Mouse (Mus musculus): ENCODE measurements around the gene Mettl15. TPM values are rescaled to one million over a fixed set of nuclear protein-coding genes. Genes with fewer than 3 reads are reported as not detected.
"Not testable (repeated sequence)": the region's sequence is repeated elsewhere in the genome, so short reads cannot be mapped to it uniquely, and the experiment has no call there.

The Mettl15 gene
- total RNA-seq (2021), result 1 to 10 TPM; 3.6 to 5.5 TPM

DNA sequence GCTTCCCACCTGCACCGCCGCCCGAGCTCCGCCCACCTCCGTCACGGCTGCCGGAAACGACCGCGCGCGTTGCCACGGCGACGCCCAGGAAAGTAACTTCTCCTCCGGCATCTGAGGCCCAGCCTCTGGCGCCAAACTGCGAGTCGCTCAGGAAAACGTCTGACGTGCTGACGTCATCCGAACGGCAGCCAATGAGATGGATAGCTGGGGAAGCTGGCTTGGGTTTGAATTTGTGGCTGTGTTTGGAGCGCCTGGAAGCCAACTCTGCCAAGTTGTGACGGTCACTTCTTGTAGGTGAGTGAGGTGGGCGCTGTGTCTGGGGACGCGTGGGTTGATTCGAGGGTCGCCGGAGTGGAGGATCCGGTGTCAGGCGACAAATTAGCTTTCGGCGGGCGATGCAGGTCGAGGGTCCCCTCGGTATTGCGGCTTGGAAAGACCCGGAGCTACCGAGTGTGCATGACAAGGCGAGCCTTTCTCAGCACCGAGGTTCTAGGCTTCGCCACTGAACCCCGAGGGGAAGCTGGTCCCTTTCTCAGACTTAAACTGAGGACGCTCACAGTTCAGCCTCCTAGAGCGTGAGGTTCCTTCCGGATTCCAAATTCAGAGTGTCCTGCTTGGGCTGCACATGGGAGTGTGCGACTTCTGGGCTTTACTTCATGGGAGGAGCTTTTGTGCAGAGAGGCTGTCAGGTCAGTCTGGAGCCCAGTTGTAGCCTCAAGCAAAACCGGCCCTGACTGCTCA lies at the start of gene Mettl15, which contains the start of gene Kif18a:
Mettl15 (minus strand) TSS at position 149 of the 741 bp plus-strand sequence.
Kif18a (plus strand) TSS at position 139 of the 741 bp plus-strand sequence.
- intact Hi-C loops (cut with DNase I), result no loop called here
- DNase-seq (ENCODE audit: low spot score in 2 of 2), result peak; percentile 97 to 99

DNA sequence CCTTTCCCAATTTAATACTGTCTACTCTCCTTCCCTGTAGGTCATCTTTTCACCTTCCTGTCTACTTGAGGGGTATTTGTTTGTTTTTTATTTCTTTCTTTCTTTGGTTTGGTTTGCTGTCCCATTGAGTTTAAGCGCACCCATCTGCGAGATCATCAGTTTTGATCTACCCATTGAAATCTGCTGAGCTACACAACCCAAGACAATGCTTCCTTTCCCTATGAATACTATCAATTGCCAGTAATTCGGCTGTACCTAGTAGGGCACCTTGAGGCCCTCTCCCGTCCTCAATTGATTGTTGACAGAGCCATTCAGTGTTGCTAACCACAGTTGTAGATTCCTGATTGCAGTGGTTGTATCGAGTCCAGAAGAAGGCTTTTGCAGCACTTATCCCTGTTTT lies 30.8 kb upstream of the Mettl15 start:
- intact Hi-C loops (cut with DNase I), result no loop called here

DNA sequence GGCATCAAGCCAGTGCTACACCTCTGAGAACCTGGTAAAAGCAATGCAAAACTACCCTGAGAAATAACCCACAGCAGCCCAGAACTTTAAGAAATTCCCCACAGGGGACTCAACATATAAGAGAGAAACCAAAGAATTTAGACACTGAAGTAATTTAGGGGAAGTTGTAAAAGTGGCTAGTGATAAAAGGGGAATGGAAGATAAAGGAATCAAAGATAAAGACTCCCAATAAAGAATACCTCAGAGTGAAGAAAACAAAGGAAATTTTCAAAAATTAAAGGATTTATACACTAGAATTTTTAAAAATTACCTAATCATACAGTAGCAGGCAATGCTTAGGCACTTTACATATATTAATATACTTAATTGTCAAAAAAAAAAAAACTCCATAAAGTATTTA lies 23.1 kb upstream of the Mettl15 start:
- intact Hi-C loops (cut with DNase I), result no loop called here
- no peak for DNase-seq (ENCODE audit: low spot score in 2 of 2)

More for the DNA sequence above, 30.8 kb upstream of the Mettl15 start:
- DNase-seq (ENCODE audit: low spot score in 2 of 2), result no peak

GRCm38 (mm10) chr2:109302234-109302633 lies 21.7 kb upstream of the Mettl15 start:
- intact Hi-C loops (cut with DNase I), result no loop called here
- no peak for DNase-seq (ENCODE audit: low spot score in 2 of 2)

GRCm38 (mm10) chr2:109298160-109298559 lies 17.6 kb upstream of the Mettl15 start:
- no peak for DNase-seq (ENCODE audit: low spot score in 2 of 2)
- intact Hi-C loops (cut with DNase I), result no loop called here

DNA sequence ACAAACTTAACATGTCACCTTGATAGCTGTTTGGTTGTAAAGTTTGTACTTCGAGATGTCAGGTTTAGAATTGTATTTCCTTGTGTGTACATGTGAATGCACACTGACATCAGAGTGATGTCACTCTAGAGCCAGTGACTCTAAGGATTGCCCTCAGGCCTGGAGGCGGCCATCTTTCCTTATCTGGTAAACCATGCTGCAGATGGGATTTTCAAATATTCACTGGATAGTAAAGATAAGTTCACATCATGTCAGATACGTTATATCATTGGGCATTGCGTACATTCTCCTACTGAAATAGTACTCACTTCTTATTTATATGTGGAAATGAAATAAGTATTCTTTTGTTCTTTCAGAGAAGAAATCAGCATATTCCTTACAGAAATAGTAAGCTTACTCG lies 15.7 kb upstream of the Mettl15 start:
- no peak for DNase-seq (ENCODE audit: low spot score in 2 of 2)
- intact Hi-C loops (cut with DNase I), result no loop called here

- intact Hi-C loops (cut with DNase I), result no loop called here
Measured at GRCm38 (mm10) chr2:109289327-109289726, 8.8 kb upstream of the Mettl15 start.

GRCm38 (mm10) chr2:109284121-109284520 lies 3.6 kb upstream of the Mettl15 start:
- intact Hi-C loops (cut with DNase I), result no loop called here

More at GRCm38 (mm10) chr2:109289327-109289726, 8.8 kb upstream of the Mettl15 start:
- DNase-seq (ENCODE audit: low spot score in 2 of 2), result no peak

GRCm38 (mm10) chr2:109281341-109281690 lies 768 bp upstream of the Mettl15 start:
- no peak for DNase-seq (ENCODE audit: low spot score in 2 of 2)
- intact Hi-C loops (cut with DNase I), result no loop called here

More at GRCm38 (mm10) chr2:109284121-109284520, 3.6 kb upstream of the Mettl15 start:
- no peak for DNase-seq (ENCODE audit: low spot score in 2 of 2)

GRCm38 (mm10) chr2:109280272-109280599 lies 312 bp downstream of the Mettl15 start:
- DNase-seq (ENCODE audit: low spot score in 2 of 2), result no peak
- intact Hi-C loops (cut with DNase I), result no loop called here

- intact Hi-C loops (cut with DNase I), result loop anchor here (5.0 kb wide), 1 partner anchor 399 kb away; no protein-coding TSS in a partner anchor
- DNase-seq (ENCODE audit: low spot score in 2 of 2), result peak; percentile 12 to 32
Measured at GRCm38 (mm10) chr2:109278036-109278435, 2.5 kb downstream of the Mettl15 start.

GRCm38 (mm10) chr2:109277593-109277992 lies 3.0 kb downstream of the Mettl15 start:
- intact Hi-C loops (cut with DNase I), result loop anchor here (5.0 kb wide), 1 partner anchor 400 kb away; no protein-coding TSS in a partner anchor
- no peak for DNase-seq (ENCODE audit: low spot score in 2 of 2)

GRCm38 (mm10) chr2:109273098-109273497 lies 7.5 kb downstream of the Mettl15 start:
- intact Hi-C loops (cut with DNase I), result no loop called here
- no peak for DNase-seq (ENCODE audit: low spot score in 2 of 2)

DNA sequence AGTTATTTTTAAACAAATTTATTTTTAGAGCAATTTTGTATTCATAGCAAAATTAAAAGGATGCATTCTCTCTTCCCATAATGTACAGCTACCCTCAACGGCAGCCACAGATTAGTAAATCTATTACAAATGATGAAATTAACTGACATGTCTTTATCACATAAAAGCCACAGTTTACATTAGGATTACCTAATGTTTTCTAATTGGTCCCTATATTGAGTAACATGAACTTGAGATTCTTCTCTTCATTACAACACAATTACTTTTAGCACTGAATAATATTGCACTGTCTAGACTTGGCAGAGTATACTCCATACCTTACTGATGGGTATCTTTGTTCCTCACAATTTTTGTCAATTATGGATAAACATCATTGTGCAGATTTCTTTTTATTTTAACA lies 17.8 kb downstream of the Mettl15 start:
- intact Hi-C loops (cut with DNase I), result no loop called here
- no peak for DNase-seq (ENCODE audit: low spot score in 2 of 2)

GRCm38 (mm10) chr2:109241947-109242346 lies 38.6 kb downstream of the Mettl15 start:
- intact Hi-C loops (cut with DNase I), result no loop called here
- DNase-seq (ENCODE audit: low spot score in 2 of 2), result peak in 1 of 2 experiments; percentile 15

DNA sequence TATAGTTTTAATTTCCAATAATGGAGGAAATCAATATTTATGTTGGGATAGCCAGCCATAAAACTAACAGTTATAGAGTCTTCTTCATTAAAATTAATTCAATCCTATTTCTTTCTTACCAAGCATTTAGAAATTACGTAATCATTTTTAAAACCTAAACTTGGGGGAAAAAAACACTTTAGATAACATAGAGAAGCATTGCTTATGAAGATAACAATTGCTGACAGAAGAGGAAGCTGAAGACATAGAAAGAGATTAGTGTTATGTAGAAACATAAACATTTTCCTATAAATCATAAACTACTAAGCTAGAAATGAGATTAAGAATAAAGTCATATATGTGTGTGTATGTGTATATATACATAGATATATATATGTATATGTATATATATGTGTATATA lies 44.8 kb downstream of the Mettl15 start:
- intact Hi-C loops (cut with DNase I), result no loop called here
- no peak for DNase-seq (ENCODE audit: low spot score in 2 of 2)

DNA sequence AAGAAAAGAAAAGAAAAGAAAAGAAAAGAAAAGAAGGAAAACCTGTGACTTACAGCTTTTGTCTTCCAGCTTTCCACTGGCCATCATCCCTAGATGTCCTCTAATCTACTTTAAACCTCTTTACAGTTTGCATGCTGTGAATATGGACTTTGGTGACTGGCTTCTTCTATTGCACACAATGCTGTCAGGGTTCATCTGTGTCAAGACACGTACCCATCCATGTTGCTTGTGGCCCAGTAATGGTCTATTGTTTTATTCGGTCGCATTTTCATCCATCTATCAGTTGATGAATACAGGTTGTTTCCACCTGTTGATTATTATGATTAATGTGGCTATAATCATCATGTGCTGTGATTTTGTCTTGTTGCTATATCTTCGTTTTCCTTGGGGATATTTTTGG lies 46.7 kb downstream of the Mettl15 start:
- DNase-seq (ENCODE audit: low spot score in 2 of 2), result no peak

GRCm38 (mm10) chr2:109230443-109230842 lies 50.1 kb downstream of the Mettl15 start:
- DNase-seq (ENCODE audit: low spot score in 2 of 2), result no peak
- intact Hi-C loops (cut with DNase I), result no loop called here

More for the DNA sequence above, 46.7 kb downstream of the Mettl15 start:
- intact Hi-C loops (cut with DNase I), result no loop called here

DNA sequence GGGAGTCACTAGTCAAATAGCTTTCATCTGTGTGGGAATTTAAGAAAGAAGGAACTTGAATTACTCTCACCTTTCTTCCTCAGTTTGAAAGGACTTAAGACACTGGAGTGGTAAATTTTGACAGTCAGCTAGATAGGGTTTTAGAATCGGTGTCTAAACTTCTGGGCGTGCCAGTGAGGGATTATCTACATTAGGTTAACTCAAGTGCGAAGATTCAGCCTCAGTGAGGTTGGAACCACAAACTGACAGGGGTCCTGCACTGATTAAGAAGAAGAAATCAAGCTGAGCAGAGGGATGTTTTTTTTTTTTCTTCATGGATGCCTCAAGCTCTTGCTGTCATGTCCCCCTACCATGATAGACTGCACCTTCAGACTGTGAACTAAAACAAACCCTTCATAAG lies 53.4 kb downstream of the Mettl15 start:
- intact Hi-C loops (cut with DNase I), result no loop called here
- DNase-seq (ENCODE audit: low spot score in 2 of 2), result no peak

- intact Hi-C loops (cut with DNase I), result no loop called here
- DNase-seq (ENCODE audit: low spot score in 2 of 2), result no peak
Measured at GRCm38 (mm10) chr2:109221470-109221869, 59.1 kb downstream of the Mettl15 start.

GRCm38 (mm10) chr2:109216678-109217077 lies 63.9 kb downstream of the Mettl15 start:
- DNase-seq (ENCODE audit: low spot score in 2 of 2); intact Hi-C loops (cut with DNase I): not testable (repeated sequence)

All from left cerebral cortex, postnatal 25 days (tissue).